Mouse (Mus musculus) lung, postnatal 0 days (tissue): ENCODE measurements around the gene Gtf2a1l. TPM values are rescaled to one million over a fixed set of nuclear protein-coding genes. Genes with fewer than 3 reads are reported as not detected.

Experiments
- ATAC-seq: fragments of 200-750 bp; cut with Nextera tagmentation; 2 replicates; pipeline ENCODE4 v1.8.0; 2017; ENCODE audit warnings: moderate library complexity
- DNase-seq: peaks from one replicate; pipeline ENCODE4 v3.0.0-alpha.2; 2016; ENCODE audit warnings: low spot score
- H3K27ac ChIP-seq: fragments of 300-500 bp; sonication (generic); 2 replicates; pipeline ENCODE4 v1.5.1; 2014; ENCODE audit warnings: antibody characterized with exemption, mild to moderate bottlenecking, low read length, mixed read lengths
- H3K27me3 ChIP-seq: fragments of 300-500 bp; sonication (generic); replicated peaks from 2 replicates; pipeline ENCODE4 v1.6.1; 2014; ENCODE audit warnings: low read length, mixed read lengths; ENCODE audit not compliant: insufficient read depth
- H3K36me3 ChIP-seq: fragments of 300-500 bp; sonication (generic); 2 replicates; pipeline ENCODE4 v1.6.1; 2014; ENCODE audit warnings: low read length, mixed read lengths; ENCODE audit not compliant: insufficient read depth
- H3K4me1 ChIP-seq: fragments of 300-500 bp; sonication (generic); 2 replicates; pipeline ENCODE4 v1.6.1; 2014; ENCODE audit warnings: antibody characterized with exemption, low read depth, low read length, mixed read lengths; ENCODE audit not compliant: insufficient read depth
- H3K4me2 ChIP-seq: fragments of 300-500 bp; sonication (generic); replicated peaks from 2 replicates; pipeline ENCODE4 v1.6.1; 2014; ENCODE audit warnings: low read depth, mild to moderate bottlenecking, low read length, moderate library complexity, mixed read lengths
- H3K4me3 ChIP-seq: fragments of 300-500 bp; sonication (generic); 2 replicates; pipeline ENCODE4 v1.5.1; 2014; ENCODE audit warnings: low read depth, low read length
- H3K9ac ChIP-seq: fragments of 300-500 bp; sonication (generic); replicated peaks from 2 replicates; pipeline ENCODE4 v1.6.1; 2014; ENCODE audit warnings: low read depth, mild to moderate bottlenecking
- H3K9me3 ChIP-seq: fragments of 300-500 bp; sonication (generic); 2 replicates; pipeline ENCODE4 v1.6.1; 2016; ENCODE audit warnings: low read length, mixed read lengths
- CTCF ChIP-seq: IDR thresholded peaks from 2 replicates; pipeline ENCODE4 v1.5.1; 2016; ENCODE audit warnings: antibody characterized with exemption, mild to moderate bottlenecking
- EP300 ChIP-seq: IDR thresholded peaks from 2 replicates; pipeline ENCODE4 v1.6.1; 2016; ENCODE audit warnings: antibody characterized with exemption, mild to moderate bottlenecking, control low read depth
- WGBS: fragments of 180-500 bp; shearing (Covaris S2); extraction: QIAGEN DNeasy Blood & Tissue Kit; methylation state at CpG from one replicate; pipeline ENCODE4 v1.1.7; 2014; 5-methylcytosine and 5-hydroxymethylcytosine counted together
- polyA plus RNA-seq: library from polyadenylated mRNA; unstranded; fragments of >200 nt; fragmentation: Nextera tagmentation; extraction: Ambion mirVana; gene quantifications from 2 replicates; pipeline ENCODE4 v1.2.1, GENCODE M21; 2015

Gene Gtf2a1l
- polyA plus RNA-seq, 1 experiment from 2014 or later = not detected

DNA sequence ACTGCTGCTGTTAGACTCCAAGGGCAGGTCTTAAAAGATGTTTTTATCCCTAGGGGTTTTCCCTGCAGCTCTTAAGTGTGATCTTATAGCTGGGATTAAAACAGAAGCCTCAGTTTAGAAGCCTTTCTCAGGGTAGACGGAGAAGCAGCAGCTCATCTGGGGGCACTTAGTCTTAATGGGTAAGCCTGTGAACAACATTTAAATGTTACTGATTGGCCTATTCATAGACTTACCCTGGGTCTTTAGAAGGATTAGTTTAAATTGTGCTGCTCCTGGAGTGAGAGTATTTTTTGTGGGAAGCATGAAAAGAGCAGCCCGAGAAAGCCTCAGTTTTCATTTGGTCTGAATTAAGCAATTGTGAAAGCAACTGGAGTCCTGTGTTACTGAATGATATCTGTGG, 1.5 kb downstream of the Gtf2a1l start:
- ATAC-seq (no peak), DNase-seq (no peak)
- WGBS = 74% methylated on average over 2 of the region's 2 CpGs
- H3K36me3 ChIP-seq = no peaks in the 10 kb centered on the region
- TF ChIP-seq CTCF (no peak), EP300 (no peak)
- no peak overlapping the region for H3K4me2 ChIP-seq
- no peaks in the 10 kb centered on the region; the same call in 1 of the 2 replicates for H3K4me1 ChIP-seq
- no peak overlapping the region for H3K9ac ChIP-seq
- H3K4me3 ChIP-seq = no peak overlapping the region
- H3K27me3 ChIP-seq = no peaks in the 10 kb centered on the region
- H3K27ac ChIP-seq = no peak overlapping the region
- no peaks in the 10 kb centered on the region for H3K9me3 ChIP-seq

DNA sequence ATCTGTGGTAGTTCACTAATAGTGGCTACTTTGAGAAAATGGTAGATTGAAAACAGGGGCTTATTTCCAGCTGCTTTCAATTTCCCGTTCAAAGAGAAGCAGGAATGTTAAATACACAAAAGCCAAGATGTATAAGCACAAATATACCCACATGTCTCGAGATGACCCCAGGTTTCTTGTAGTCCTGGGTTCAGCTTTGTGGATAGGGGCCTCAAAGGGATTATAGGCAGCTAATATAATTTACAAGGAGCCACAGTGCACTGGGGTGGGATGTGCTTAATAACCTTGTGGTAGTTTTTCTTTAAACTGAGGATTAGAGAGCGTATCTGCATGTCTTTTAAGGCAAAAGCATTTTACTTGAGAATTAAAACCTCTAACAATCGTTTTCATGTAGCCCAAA, 2.3 kb downstream of the Gtf2a1l start:
- H3K9me3 ChIP-seq = no peaks in the 10 kb centered on the region
- TF ChIP-seq CTCF = no peak
- no peak for TF ChIP-seq EP300
- H3K36me3 ChIP-seq = no peaks in the 10 kb centered on the region
- 44% methylated on average over 4 of the region's 4 CpGs for WGBS
- H3K4me2 ChIP-seq = no peak overlapping the region
- no peak overlapping the region for H3K27ac ChIP-seq
- no peak for DNase-seq
- no peak overlapping the region for H3K4me3 ChIP-seq
- no peak overlapping the region for H3K9ac ChIP-seq
- H3K27me3 ChIP-seq = no peaks in the 10 kb centered on the region
- H3K4me1 ChIP-seq = no peaks in the 10 kb centered on the region; the same call in 1 of the 2 replicates
- ATAC-seq = no peak

DNA sequence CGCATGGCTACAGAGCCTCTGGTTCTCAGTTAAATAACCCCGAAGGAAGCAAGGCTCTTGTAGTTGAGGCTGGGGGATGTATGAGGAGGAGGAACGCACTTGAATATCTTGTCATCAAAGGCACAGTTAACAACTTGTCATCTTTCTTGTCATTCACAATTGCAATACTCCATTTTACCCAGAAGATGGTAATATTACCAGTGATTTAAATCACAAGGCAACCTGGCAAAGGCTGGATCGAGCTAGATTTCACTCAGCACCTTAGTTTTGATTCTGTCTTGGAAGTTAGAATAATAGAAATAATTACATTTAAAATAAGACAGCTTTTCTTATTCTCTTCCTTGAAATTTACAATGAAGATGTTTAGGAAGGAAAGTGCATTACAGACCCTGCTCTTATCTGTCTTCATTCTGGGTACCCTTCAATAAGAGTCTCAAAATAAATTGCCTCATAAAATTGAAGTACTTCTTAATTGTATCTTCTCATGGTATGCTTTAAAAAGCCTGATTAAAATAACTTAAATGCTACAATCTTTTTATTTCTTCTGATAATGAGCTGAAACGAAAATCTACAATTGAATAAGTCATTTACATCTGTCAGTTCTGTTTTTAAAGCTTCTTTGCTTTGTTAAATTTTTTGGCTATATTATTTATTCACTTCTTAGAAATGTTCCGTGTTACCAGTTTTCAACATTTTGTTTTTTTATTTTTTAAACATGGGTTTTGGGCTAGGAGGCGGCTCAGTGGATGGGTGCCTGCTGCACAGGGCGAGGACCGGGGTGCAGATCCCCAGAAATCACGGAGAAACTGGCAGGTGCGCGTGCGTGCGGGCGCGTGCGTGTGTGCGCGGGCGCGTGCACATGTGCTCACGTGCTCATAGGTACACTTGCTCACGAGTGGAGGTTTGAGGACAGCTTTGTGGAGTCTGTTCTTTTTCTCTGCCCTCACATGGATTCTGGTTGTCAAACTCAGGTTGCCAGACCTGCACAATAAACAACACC, 7.2 kb downstream of the Gtf2a1l start:
- no peak overlapping the region for H3K4me2 ChIP-seq
- DNase-seq (no peak), ATAC-seq (no peak)
- H3K4me1 ChIP-seq = no peaks in the 10 kb centered on the region
- TF ChIP-seq CTCF = no peak
- no peak for TF ChIP-seq EP300
- no peak overlapping the region for H3K9ac ChIP-seq
- no peaks in the 10 kb centered on the region for H3K36me3 ChIP-seq
- H3K4me3 ChIP-seq = no peak overlapping the region
- no peaks in the 10 kb centered on the region for H3K9me3 ChIP-seq
- H3K27ac ChIP-seq = no peak overlapping the region
- H3K27me3 ChIP-seq = no peaks in the 10 kb centered on the region
- 87% methylated on average over 23 of the region's 23 CpGs for WGBS

DNA sequence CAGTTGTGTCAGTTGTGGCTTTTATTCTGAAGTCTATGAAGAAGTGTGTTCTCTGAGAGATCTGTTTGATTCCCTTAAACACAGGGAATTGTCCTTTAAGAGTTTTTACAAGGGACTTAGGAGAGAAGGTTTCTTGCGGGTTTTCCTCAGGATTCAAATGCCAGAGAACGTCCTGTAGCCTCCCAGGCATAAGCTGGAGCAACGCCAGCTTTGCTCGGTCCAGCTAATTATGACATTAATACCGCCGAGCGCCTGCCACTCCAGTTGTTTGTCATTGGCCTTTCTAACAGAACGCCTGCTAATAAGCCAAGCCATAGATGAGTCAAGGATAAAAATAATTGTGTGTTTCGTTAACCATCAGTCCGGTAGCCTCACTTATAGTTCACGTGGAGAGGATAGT, 19.8 kb downstream of the Gtf2a1l start:
- Histone ChIP-seq H3K4me3 (no peak overlapping the region), H3K36me3 (no peaks in the 10 kb centered on the region), H3K9ac (no peak overlapping the region), H3K4me2 (no peak overlapping the region), H3K4me1 (no peaks in the 10 kb centered on the region), H3K27me3 (no peaks in the 10 kb centered on the region), H3K9me3 (no peaks in the 10 kb centered on the region), H3K27ac (no peak overlapping the region)
- TF ChIP-seq CTCF (no peak), EP300 (no peak)
- DNase-seq (no peak), ATAC-seq (no peak)
- 57% methylated on average over 11 of the region's 11 CpGs for WGBS

DNA sequence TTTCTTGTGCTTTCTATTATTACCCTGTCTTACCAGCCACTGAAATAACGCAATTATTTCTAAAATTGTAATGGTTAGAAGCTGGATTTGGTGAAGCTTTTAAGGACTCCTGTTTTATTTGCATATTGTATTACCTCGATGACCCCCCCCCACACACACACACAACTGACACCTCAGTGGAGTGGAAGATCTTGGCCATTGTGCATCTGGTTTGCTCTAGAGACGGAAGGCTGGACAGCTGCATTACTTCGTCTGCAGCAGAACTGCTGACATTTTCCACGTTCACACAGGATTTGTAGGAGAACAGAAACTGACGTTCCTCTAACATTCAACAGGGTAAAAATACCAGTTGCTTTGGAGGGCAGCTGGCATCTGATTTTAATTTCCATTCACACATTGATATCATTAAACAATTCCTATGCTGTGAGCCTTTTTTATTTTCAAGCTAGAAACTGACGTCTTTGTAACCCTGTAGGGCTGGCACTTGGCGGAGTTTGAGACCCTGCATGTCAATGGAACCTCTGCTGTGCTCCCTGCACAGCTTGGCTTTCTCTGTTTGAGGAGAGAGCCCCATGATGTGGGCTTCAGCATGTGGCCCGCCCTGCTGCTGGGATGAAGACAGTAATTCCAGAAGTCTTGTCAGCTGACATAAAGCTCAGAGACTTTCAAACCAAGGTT, 28.3 kb downstream of the Gtf2a1l start:
- no peak for TF ChIP-seq CTCF
- no peak for TF ChIP-seq EP300
- WGBS = 54% methylated on average over 9 of the region's 9 CpGs
- ATAC-seq = no peak
- no peak overlapping the region for H3K4me3 ChIP-seq
- no peak overlapping the region for H3K9ac ChIP-seq
- no peaks in the 10 kb centered on the region for H3K4me1 ChIP-seq
- H3K4me2 ChIP-seq = no peak overlapping the region
- no peaks in the 10 kb centered on the region for H3K36me3 ChIP-seq
- H3K27ac ChIP-seq = no peak overlapping the region
- no peaks in the 10 kb centered on the region for H3K9me3 ChIP-seq
- DNase-seq = no peak
- no peaks in the 10 kb centered on the region for H3K27me3 ChIP-seq

DNA sequence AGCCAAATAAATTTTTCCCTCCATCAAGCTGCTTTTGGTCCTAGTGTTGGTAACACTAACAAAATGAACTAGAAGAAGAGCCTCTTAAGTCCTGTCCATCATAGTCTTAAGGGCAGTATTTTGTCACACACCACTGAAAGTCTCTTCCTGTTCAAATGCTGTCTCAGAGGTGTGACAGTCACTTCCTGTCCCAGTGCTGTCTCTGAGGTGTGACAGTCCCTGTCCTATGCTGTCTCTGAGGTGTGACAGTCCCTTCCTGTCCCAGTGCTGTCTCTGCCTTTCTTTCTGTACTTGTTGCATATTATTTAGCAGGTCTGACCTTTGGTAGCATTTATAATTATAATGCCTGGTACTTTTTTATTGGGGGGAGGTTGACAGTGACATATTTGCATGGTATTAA, 32.4 kb downstream of the Gtf2a1l start:
- DNase-seq (no peak), ATAC-seq (no peak)
- H3K36me3 ChIP-seq = no peaks in the 10 kb centered on the region
- H3K9me3 ChIP-seq = no peaks in the 10 kb centered on the region
- H3K27me3 ChIP-seq = no peaks in the 10 kb centered on the region
- no peaks in the 10 kb centered on the region for H3K4me1 ChIP-seq
- H3K4me3 ChIP-seq = no peak overlapping the region
- no peak for TF ChIP-seq CTCF
- no peak for TF ChIP-seq EP300
- H3K27ac ChIP-seq = no peak overlapping the region
- no peak overlapping the region for H3K4me2 ChIP-seq
- no peak overlapping the region for H3K9ac ChIP-seq
